Mouse (Mus musculus): ENCODE measurements around the gene Ubn1. TPM values are rescaled to one million over a fixed set of nuclear protein-coding genes. Genes with fewer than 3 reads are reported as not detected.

The Ubn1 gene
- 11.2 and 12.1 TPM in 2 replicates for polyA plus RNA-seq (2015; fragmentation: Nextera tagmentation; extraction: Ambion mirVana)

- peak; percentile 99 for ATAC-seq (ENCODE audit: extremely low read depth, insufficient number of reproducible peaks, low FRiP score, low TSS enrichment)
- H3K9me3 ChIP-seq, result no peaks in the 10 kb centered on the region
- peak within 1 kb of the TSS; percentile 88 for H3K4me2 ChIP-seq
- H3K27me3 ChIP-seq (replicated peaks), result no peaks in the 10 kb centered on the region
- peaks cover 44% of the 10 kb centered on the region for H3K36me3 ChIP-seq
- peak within 1 kb of the TSS; percentile 98 for H3K27ac ChIP-seq (replicated peaks)
- H3K4me1 ChIP-seq, result peaks cover 30% of the 10 kb centered on the region
- peak within 1 kb of the TSS; percentile 97 for H3K9ac ChIP-seq
- peak within 1 kb of the TSS; percentile 96 for H3K4me3 ChIP-seq
- under 1% methylated on average over 51 of the region's 56 CpGs for WGBS
These were observed at the start of gene Ubn1, which contains the start of gene Glyr1 for GRCm38 (mm10) chr16:5049774-5050234. Gene Ubn1, plus strand, starts transcription at chr16:5050057. Gene Glyr1, minus strand, starts transcription at chr16:5049863.

GRCm38 (mm10) chr16:5000611-5001010, 49.2 kb upstream of the Ubn1 start:
- Histone ChIP-seq H3K27ac (replicated peaks) (no peak overlapping the region), H3K4me3 (no peak overlapping the region), H3K36me3 (no peaks in the 10 kb centered on the region), H3K4me1 (peaks cover 8% of the 10 kb centered on the region), H3K9me3 (no peaks in the 10 kb centered on the region), H3K9ac (no peak overlapping the region), H3K27me3 (replicated peaks) (no peaks in the 10 kb centered on the region), H3K4me2 (no peak overlapping the region)
- 67% methylated on average over 3 of the region's 3 CpGs for WGBS
- no peak for ATAC-seq (ENCODE audit: extremely low read depth, insufficient number of reproducible peaks, low FRiP score, low TSS enrichment)

- Histone ChIP-seq H3K4me1 (peaks cover 18% of the 10 kb centered on the region), H3K36me3 (peaks cover 16% of the 10 kb centered on the region; the same call in 1 of the 2 replicates), H3K4me2 (0 out of 2 replicates have a peak within 1 kb of the TSS, but pooled peaks have one; percentile 16), H3K9ac (0 out of 2 replicates have a peak within 1 kb of the TSS, but pooled peaks have one; percentile 2), H3K4me3 (no peak within 1 kb of the TSS), H3K27ac (replicated peaks) (no peak within 1 kb of the TSS), H3K27me3 (replicated peaks) (no peaks in the 10 kb centered on the region), H3K9me3 (no peaks in the 10 kb centered on the region)
- 31% methylated on average over 5 of the region's 5 CpGs for WGBS
- ATAC-seq (ENCODE audit: extremely low read depth, insufficient number of reproducible peaks, low FRiP score, low TSS enrichment), result no peak
These were observed 42.8 kb upstream of the Ubn1 start, which contains the start of gene Smim22 for GRCm38 (mm10) chr16:5007067-5007466. Gene Smim22, plus strand, starts transcription at chr16:5007288.

DNA sequence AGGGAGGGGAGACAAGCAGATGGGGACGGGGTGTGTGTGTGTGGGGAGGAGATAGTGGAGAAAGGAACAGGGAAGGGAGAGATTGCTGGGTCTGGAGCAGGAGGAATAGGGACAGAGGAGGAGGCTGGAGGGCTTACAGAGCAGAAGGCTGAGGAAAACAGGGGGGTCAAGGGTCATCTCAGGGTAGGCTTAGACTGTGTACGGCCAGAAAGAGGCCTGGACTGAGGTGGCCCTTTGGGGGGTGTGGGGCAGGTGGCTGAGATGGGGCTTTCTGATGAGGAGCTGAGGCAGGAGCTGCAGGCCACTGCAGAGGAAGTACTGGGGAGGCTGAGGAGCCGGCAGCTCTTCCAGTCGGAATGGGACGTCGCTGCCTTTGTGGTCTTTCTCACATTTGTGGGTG, 42.4 kb upstream of the Ubn1 start:
- H3K4me1 ChIP-seq, result peaks cover 22% of the 10 kb centered on the region
- no peak overlapping the region for H3K27ac ChIP-seq (replicated peaks)
- no peak for ATAC-seq (ENCODE audit: extremely low read depth, insufficient number of reproducible peaks, low FRiP score, low TSS enrichment)
- no peak overlapping the region for H3K4me3 ChIP-seq
- H3K9ac ChIP-seq, result 0 out of 2 replicates have a peak overlapping the region, but pooled peaks have one; percentile 2
- no peaks in the 10 kb centered on the region for H3K27me3 ChIP-seq (replicated peaks)
- 0 out of 2 replicates have a peak overlapping the region, but pooled peaks have one; percentile 16 for H3K4me2 ChIP-seq
- WGBS, result 35% methylated on average over 6 of the region's 6 CpGs
- no peaks in the 10 kb centered on the region for H3K9me3 ChIP-seq
- peaks cover 16% of the 10 kb centered on the region; the same call in 1 of the 2 replicates for H3K36me3 ChIP-seq

GRCm38 (mm10) chr16:5008076-5008475, 41.8 kb upstream of the Ubn1 start:
- Histone ChIP-seq H3K4me1 (peaks cover 27% of the 10 kb centered on the region), H3K9ac (no peak overlapping the region), H3K27me3 (replicated peaks) (no peaks in the 10 kb centered on the region), H3K4me3 (no peak overlapping the region), H3K36me3 (peaks cover 16% of the 10 kb centered on the region; the same call in 1 of the 2 replicates), H3K9me3 (no peaks in the 10 kb centered on the region), H3K27ac (replicated peaks) (no peak overlapping the region), H3K4me2 (no peak overlapping the region)
- WGBS, result 81% methylated on average over 12 of the region's 12 CpGs
- no peak for ATAC-seq (ENCODE audit: extremely low read depth, insufficient number of reproducible peaks, low FRiP score, low TSS enrichment)

DNA sequence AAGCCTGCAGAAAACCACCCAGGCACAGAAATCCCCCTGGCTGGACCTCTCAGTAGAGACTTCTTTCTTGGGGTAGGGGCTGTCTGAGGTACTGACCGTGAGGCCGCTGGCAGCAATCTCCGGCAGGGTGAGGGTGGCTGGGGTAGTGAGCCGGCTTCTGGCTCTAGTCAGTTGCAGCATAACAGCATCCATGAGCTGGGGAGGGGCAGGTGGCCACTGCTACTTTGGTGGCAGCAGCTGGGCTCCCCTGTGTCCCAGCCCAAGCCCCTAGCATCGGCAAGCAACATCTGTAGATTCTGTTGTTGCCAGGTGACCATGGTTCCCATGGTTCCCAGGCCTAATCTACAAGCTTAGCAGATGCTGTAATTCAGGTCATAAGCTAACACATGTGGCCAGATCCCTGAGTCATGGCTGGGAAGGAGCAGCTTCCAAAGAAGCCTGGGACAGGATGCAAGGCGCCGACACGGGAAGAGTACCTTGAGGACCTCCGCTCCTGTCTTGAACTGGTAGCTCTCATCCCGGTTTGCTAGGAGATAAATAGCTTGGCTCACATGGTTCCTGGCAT, 39.4 kb upstream of the Ubn1 start:
- H3K27ac ChIP-seq (replicated peaks), result no peak overlapping the region
- 84% methylated on average over 10 of the region's 10 CpGs for WGBS
- H3K4me1 ChIP-seq, result peaks cover 27% of the 10 kb centered on the region
- H3K9ac ChIP-seq, result no peak overlapping the region
- H3K9me3 ChIP-seq, result no peaks in the 10 kb centered on the region
- H3K36me3 ChIP-seq, result peaks cover 28% of the 10 kb centered on the region
- no peak for ATAC-seq (ENCODE audit: extremely low read depth, insufficient number of reproducible peaks, low FRiP score, low TSS enrichment)
- no peaks in the 10 kb centered on the region for H3K27me3 ChIP-seq (replicated peaks)
- no peak overlapping the region for H3K4me3 ChIP-seq
- no peak overlapping the region for H3K4me2 ChIP-seq

DNA sequence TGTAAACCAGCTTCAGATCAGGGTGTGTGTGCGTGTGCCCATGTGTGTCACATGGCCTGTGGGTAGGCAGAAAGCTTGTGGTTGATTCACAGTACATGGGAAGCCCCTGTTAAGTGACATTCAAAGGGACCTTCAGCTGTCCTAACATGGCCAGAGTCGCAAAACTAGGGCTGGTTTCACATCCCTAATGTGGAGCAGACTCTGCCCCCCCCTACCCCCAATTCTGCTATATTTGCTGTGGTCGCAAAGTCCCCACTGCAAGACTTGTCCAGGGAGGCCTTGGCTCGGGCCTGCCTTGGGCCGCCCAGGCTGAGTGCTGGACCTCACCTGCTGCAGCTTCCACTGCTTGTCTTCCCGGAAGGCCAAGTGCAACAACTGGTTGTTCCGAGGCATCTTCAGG, 38.6 kb upstream of the Ubn1 start:
- H3K9ac ChIP-seq, result no peak overlapping the region
- no peak overlapping the region for H3K27ac ChIP-seq (replicated peaks)
- H3K27me3 ChIP-seq (replicated peaks), result no peaks in the 10 kb centered on the region
- H3K36me3 ChIP-seq, result peaks cover 37% of the 10 kb centered on the region
- H3K4me2 ChIP-seq, result no peak overlapping the region
- no peak overlapping the region for H3K4me3 ChIP-seq
- peaks cover 27% of the 10 kb centered on the region for H3K4me1 ChIP-seq
- ATAC-seq (ENCODE audit: extremely low read depth, insufficient number of reproducible peaks, low FRiP score, low TSS enrichment), result no peak
- H3K9me3 ChIP-seq, result no peaks in the 10 kb centered on the region
- WGBS, result 86% methylated on average over 7 of the region's 7 CpGs

DNA sequence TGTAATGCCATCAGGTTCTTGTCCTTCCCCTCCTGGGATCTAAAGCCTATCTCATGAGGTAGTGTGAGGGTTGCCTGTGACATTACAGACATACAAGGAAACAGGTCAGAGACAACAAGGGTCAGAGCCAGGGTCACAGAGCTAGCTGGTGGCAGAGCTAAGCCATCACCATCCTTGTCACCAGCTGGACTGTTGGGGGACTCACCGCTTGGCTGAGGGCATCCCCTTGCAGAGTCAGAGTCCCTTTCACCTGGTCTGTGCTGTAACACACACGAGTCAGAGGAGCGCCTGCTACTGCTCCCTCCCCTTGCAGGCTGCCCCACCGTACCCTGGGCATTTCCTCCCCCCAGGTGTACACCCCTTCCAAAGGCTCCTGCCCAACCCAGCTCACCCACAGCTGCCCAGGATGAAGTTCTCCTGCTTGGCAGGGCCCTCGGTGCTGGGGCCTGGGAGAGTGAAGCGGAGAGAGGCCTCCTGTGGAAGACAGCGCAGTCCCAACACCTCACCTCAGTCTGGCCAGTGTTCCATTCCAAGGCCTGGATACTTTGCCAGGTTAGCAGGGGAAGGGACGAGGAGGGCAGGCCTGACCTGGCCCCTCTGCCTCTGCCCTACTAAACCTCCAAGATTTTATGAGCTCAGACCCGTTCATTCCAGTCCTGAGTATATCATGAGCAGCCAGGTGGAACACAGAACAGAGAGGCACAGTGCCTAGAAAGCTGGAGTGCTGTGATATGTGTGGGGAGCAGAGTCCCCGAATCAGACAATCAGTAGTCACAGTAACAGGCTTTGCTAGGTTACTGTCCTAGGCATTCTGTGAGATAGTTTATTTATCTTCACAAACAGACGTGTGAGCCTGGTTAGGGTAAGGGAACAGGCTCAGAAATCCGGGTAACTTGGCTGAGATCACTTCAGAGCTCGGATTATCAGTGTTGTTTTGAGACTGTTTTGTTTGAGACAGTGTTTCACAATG, 37.5 kb upstream of the Ubn1 start:
- peaks cover 47% of the 10 kb centered on the region for H3K36me3 ChIP-seq
- H3K4me2 ChIP-seq, result peak overlapping the region; percentile 86
- peaks cover 19% of the 10 kb centered on the region for H3K4me1 ChIP-seq
- 51% methylated on average over 13 of the region's 13 CpGs for WGBS
- ATAC-seq (ENCODE audit: extremely low read depth, insufficient number of reproducible peaks, low FRiP score, low TSS enrichment), result no peak
- no peak overlapping the region; the same call in 1 of the 2 replicates for H3K27ac ChIP-seq (replicated peaks)
- no peaks in the 10 kb centered on the region for H3K9me3 ChIP-seq
- H3K4me3 ChIP-seq, result peak overlapping the region; percentile 72
- peak overlapping the region; percentile 83 for H3K9ac ChIP-seq
- no peaks in the 10 kb centered on the region for H3K27me3 ChIP-seq (replicated peaks)

DNA sequence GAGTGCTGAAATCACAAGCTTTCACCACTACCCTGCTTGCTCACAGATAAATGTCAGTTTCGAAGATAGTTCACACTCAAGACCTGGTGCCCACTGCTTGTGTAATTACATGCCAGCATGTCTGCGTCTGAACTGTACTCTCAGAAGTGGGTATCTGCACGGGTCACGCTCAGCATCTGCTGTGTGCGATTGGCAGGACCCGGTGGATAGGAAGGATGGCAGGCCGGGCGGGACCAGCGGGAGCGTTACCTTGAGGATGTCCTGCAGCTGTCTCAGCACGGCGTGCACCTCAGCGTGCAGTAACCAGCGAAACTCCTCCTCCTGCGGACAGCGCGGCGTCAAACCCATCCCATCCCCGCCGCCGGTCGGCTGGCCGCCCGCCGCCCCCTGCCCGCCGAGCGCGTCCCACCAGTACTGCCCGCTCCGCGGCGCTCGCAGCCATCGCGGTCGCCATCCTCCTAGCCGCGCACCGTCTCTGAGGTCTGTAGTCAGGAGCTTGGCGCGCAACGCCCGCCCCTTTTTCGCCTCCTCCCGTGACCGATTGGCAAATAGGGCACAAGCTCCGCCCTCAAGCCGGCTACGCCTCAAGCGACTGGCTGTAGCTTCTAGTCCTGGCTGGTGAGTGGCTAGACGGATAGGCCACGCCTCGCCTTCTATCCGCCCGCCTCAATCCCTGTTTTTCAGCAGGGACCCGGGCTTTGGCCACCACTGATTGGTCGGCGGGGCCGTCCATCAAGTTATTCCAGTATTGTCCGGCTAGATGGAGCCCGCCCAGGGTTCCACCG, 36.6 kb upstream of the Ubn1 start, which contains the start of gene Rogdi:
TSS of gene Rogdi (minus strand) at position 500 of the 785 bp plus-strand sequence.
- Histone ChIP-seq H3K9me3 (no peaks in the 10 kb centered on the region), H3K4me2 (peak within 1 kb of the TSS; percentile 86), H3K4me3 (peak within 1 kb of the TSS; percentile 72), H3K4me1 (peaks cover 13% of the 10 kb centered on the region), H3K9ac (peak within 1 kb of the TSS; percentile 83), H3K36me3 (peaks cover 56% of the 10 kb centered on the region), H3K27me3 (replicated peaks) (no peaks in the 10 kb centered on the region), H3K27ac (replicated peaks) (peak within 1 kb of the TSS; percentile 57)
- WGBS, result under 1% methylated on average over 63 of the region's 63 CpGs
- ATAC-seq (ENCODE audit: extremely low read depth, insufficient number of reproducible peaks, low FRiP score, low TSS enrichment), result peak; percentile 98

DNA sequence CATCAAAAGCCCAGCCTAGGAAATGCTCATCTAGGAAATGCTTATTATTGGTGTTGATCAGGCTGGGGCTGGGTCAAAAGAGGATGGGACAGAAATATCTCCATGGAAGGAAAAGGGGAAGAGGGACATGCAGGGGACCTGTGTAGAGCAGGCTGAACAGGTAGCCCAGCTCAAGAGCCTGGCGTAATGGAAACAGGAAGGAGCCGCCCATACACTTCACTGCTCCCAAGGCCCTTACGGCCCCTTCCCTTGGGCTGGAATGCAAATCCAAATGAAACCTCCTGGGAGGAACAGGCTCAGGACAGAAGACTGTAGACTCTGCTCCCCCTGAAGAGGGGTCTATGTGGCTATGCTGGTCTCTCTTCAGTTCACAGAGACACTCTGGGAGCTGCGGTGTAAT, 35.3 kb upstream of the Ubn1 start:
- ATAC-seq (ENCODE audit: extremely low read depth, insufficient number of reproducible peaks, low FRiP score, low TSS enrichment), result no peak
- 84% methylated on average over 4 of the region's 4 CpGs for WGBS

More for the DNA sequence above, 35.3 kb upstream of the Ubn1 start:
- H3K27ac ChIP-seq (replicated peaks), result no peak overlapping the region
- H3K9ac ChIP-seq, result no peak overlapping the region
- no peak overlapping the region for H3K4me3 ChIP-seq
- H3K36me3 ChIP-seq, result peaks cover 60% of the 10 kb centered on the region
- no peaks in the 10 kb centered on the region for H3K9me3 ChIP-seq
- H3K4me2 ChIP-seq, result no peak overlapping the region
- no peaks in the 10 kb centered on the region for H3K27me3 ChIP-seq (replicated peaks)
- peaks cover 13% of the 10 kb centered on the region for H3K4me1 ChIP-seq

All from heart, embryonic 13.5 days (tissue).